Mouse (Mus musculus) lung, postnatal 0 days (tissue): ENCODE data around the gene Svop.

ENCODE experiments used
- CTCF ChIP-seq: IDR thresholded peaks from 2 replicates; pipeline ENCODE4 v1.5.1; 2016; ENCODE audit warnings: antibody characterized with exemption, mild to moderate bottlenecking
- EP300 ChIP-seq: IDR thresholded peaks from 2 replicates; pipeline ENCODE4 v1.6.1; 2016; ENCODE audit warnings: antibody characterized with exemption, mild to moderate bottlenecking, control low read depth

- no peak for TF ChIP-seq CTCF
- TF ChIP-seq EP300 = no peak
Measured at GRCm38 (mm10) chr5:114129550-114130210, 38.3 kb upstream of the Svop start.
